Mouse (Mus musculus): ENCODE measurements around the gene Snrpd2. TPM values are rescaled to one million over a fixed set of nuclear protein-coding genes. Genes with fewer than 3 reads are reported as not detected.
"Not testable (repeated sequence)": the region's sequence is repeated elsewhere in the genome, so short reads cannot be mapped to it uniquely, and the experiment has no call there.

Snrpd2 gene
- total RNA-seq, 1 experiment from 2014 or later: 79.1 TPM

GRCm38 (mm10) chr7:19148875-19149541 is 514 bp upstream of the Snrpd2 start, which contains the start of gene Qpctl:
Qpctl (minus strand) TSS chr7:19149291.
- DNase-seq: peak; percentile 98

GRCm38 (mm10) chr7:19151121-19151520 is 1.6 kb downstream of the Snrpd2 start:
- DNase-seq: not testable (repeated sequence)

- DNase-seq: no peak
Measured at GRCm38 (mm10) chr7:19154796-19155195, 5.3 kb downstream of the Snrpd2 start.

DNA sequence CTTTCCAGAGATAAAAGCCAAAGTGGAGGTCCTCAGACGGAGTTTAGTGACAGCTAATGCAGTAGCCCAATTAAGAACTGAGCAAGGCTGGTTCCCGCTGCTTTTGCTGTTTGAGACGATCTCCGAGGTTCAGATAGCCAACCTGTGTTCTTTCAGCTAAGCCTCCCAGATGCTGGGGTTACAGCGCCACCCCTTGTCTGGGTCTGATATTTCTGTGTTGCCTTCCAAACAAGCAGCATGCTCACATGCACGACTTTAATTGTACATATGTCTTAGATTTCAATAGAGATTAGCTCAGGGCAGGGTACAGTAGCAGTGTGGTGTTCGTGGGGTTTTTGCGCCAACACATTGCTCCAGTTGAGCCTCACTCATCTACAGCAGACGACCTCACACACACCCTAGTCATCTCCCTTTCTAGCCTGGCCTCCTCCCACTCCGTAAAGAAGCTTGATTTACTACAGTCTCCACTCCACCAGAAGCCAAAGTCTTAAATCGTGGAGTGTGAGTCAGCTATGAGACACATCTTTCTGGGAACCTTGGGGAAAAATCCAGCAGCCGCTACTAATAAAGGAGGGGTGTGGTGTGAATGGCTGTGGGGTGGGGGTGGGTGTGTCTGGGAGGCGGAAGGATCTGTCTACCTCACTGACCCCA is 6.4 kb downstream of the Snrpd2 start:
- peak; percentile 80 for DNase-seq

GRCm38 (mm10) chr7:19157160-19157800 is 7.8 kb downstream of the Snrpd2 start:
- DNase-seq: peak; percentile 95

- no peak for DNase-seq
Measured at GRCm38 (mm10) chr7:19158601-19159000, 9.1 kb downstream of the Snrpd2 start.

GRCm38 (mm10) chr7:19159411-19159810 is 9.9 kb downstream of the Snrpd2 start:
- no peak for DNase-seq

- peak; percentile 63 for DNase-seq
Measured at GRCm38 (mm10) chr7:19160115-19160514, 10.6 kb downstream of the Snrpd2 start.

DNA sequence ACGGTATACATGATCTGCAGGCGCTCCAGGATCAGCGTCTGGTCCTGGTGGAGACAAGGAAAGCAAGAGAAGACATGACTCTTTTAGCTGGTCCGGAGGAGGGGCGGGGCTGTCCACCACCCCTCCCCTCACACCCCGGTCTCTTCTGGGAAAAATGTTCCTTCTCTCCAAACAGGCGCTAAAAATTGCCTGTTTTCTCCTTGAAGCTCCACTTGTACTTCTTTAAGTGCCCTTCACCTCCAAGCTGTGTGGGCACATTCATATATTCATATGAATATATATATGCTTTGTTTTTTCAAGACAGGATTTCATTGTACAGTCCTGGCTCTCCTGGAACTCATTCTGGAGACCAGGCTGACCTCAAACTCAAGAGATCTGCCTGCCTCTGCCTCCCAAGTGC is 13.4 kb downstream of the Snrpd2 start:
- DNase-seq: no peak

GRCm38 (mm10) chr7:19163752-19164151 is 14.2 kb downstream of the Snrpd2 start:
- DNase-seq: no peak

- DNase-seq: peak; percentile 42
Measured at GRCm38 (mm10) chr7:19164189-19164588, 14.7 kb downstream of the Snrpd2 start.

DNA sequence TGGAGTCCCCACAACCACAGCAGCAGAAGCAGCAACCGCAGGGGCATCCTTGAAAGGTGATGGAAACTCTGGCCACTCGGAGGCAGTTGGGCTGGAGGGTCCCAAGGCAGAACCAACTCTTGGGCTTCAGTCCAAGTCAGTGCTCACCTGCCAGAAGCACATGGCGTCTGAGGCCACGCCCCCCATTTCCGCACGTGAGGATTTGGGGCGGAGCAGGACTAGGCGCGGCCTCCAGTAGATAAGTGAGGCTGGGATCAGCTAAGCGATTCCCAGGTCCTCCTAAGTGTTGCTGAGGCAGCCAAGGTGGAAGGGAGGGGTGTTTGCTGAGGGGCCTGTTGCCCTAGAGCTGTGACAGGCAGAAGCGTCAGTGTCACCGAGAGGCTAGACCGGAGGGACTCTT is 15.5 kb downstream of the Snrpd2 start:
- no peak for DNase-seq

DNA sequence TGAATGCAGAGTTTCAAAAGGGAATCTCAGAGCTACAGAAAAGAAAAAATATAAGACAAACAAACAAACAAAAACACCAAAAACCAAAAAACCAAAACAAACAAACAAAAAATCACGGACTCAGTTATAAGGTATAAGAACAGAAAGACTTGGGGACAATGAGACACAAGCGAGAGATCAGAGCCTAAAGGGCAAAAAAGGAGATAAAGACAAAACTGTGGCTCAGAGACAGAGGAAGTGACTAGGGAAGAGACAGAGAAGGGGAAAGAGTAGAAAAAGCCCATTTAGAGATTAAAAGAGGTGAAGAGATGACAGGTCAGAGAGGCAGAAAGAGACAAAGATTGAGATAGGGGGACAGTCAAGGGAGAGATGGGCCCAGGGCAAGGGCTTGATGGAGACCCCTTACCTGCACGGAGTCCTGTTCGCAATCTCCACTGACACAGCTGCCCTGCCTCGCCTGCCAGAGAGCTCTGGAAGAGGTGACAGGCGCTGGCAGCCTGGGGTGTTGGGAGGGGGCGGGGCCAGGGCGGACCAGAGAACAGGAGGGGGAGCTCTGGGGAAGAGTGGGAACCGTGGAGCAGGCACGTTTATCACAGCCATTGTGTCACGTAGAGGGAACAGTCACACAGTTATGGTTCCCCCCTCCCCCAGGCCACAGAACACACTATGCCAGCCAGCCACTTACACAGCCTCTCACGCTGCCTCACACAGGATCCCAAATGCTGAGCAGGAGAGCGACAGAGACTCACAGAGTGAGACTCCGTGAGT is 16.3 kb downstream of the Snrpd2 start, which contains the start of gene Gipr:
Gene Gipr (minus strand): TSS at position 472 of the 768 bp plus-strand sequence.
- peak; percentile 41 for DNase-seq

- DNase-seq: no peak
Measured at GRCm38 (mm10) chr7:19166990-19167389, 17.5 kb downstream of the Snrpd2 start.

DNA sequence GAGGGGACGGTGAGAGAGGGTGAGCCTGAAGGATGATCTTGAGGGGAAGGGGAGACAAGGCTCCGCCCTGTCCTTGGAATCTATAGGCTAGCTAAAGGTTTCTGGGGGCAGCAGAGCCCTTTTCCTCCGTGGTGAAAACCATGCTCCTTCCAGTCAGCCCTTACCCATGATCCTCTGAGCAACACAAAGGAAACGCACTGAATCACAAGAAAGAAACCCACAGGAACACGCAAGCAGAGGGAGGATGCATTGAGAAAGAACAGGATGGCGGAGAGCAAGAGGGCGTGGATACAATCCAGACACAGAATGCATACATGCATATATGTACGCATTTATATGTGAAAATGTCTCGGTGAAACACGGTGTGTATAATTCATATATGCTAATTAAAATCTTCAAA is 20.0 kb downstream of the Snrpd2 start:
- DNase-seq: no peak

DNA sequence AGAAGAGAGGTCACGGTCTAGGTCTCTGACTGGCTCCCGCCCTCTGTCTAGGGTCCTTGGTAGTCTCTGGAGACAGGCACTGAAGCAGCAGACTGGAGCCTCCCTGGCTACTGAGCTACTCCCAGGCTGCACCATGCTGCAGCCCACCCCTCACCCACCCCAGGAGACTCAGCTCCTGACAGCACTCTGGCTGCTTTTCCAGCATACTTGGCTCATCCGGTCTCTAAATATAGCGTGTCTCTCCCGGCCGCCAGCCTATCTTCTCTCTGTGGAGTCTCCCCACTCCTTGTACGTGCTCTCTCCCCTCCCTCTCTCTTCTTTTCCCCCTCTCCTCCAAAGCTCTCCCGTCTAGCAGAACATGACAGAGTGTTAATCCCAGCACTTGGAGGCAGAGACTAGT is 20.6 kb downstream of the Snrpd2 start:
- DNase-seq: no peak

DNA sequence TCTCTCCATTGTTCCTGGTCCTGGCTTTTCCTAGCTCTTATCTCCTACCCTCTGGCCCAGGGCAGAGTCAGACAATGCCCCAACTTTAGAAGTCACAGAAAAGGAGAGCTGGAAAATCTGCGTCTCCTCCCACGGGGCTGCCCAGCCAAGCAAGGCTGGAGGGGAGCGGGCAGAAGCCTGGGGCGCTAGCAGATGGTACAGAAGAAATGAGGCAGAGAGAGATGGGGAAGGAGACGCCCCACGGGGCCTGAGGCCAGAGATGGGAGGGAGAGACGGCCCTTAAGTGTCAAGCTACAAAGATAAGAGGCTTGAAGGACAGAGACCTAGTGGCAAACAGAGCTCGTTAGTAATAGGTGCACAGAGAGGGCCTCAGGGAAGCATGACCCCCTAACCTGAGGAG is 22.3 kb downstream of the Snrpd2 start:
- no peak for DNase-seq

DNA sequence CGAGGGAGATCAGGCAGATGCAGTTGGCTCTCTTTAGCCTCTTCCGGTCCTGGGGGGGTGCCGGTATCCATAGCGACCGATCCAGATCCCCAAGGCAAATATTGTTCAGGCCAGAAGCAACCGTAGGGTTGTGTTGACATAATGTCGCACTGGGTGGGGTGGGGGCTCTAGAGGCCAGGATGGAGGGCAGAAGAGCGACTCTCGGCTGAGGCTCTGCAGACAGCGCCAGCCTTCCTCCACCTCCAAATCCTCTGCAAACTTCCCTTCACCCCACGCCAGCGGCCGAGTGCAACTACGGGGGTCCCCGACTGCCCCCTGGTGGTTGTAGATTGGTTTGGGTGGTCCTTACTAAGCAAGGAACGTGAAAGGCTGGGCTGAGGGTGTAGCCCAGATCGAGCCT is 23.4 kb downstream of the Snrpd2 start:
- DNase-seq: peak; percentile 91

DNA sequence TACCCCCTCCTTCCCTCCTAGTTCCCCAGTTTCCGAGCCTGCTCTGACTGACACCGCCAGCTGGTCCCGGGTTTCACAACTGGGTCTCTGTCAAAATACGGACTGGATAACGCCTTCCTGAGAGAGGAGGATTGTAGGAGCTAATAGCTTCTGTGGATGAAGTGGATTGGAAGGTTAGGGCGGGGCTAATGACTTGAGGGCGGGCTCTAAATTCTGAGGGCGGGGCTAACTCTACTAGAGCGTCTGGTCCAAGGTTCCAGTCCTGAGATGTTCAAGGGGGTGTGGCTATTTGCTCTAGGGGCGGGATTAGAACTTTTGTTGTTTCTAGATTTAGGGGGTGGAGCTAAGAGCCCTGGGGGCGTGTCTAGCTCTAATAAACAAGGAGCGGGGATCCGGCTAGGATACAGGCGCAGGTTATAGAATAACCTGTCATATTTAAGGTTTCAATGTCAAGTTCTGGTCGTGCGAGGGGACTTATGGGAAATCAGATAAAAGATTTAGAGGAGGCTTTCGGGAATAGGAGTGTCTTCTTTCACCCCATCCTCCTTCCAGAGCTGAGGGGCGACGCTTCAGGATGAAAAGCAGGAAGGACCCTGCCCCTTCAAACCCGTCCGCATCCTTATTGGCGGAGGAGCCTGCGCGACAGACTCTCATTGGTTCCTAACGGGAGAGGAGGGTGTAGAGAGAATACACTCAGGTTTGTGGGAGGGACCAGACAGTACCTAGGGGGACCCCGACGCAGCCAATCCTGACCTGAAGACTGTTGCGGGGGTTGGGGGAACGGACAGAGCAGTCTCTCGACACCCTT is 26.4 kb downstream of the Snrpd2 start, which contains the start of gene Eml2:
Gene Eml2 (plus strand): TSS at position 714 of the 808 bp plus-strand sequence.
- DNase-seq: peak; percentile 54

GRCm38 (mm10) chr7:19176516-19176947 is 27.0 kb downstream of the Snrpd2 start:
- no peak for DNase-seq

GRCm38 (mm10) chr7:19177216-19177615 is 27.7 kb downstream of the Snrpd2 start:
- peak; percentile 53 for DNase-seq

DNA sequence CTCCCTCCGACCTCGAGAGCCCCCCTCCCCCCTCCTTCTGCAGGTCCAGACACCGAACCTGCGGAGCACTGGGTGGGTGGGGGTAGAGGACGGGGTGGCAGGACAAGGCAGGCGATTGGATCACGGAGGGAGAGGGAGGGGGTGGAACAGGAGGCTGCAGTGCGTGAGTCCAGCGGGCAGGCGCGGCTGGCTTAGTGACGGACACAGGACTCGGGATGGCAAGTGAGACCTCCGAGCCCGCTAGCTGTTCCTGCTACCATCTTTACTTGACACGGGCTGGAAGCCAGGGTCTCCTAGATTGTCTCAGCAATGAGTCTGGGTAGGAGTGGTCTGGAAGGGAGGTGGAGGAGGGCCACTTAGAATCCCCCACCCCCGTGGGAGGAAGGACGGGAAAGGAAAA is 28.5 kb downstream of the Snrpd2 start:
- DNase-seq: no peak

Data from adrenal gland, postnatal 14 days (tissue).